Mouse (Mus musculus): ENCODE data around the gene Arhgef15.
"Not testable (repeated sequence)": the region's sequence is repeated elsewhere in the genome, so short reads cannot be mapped to it uniquely, and the experiment has no call there.

DNA sequence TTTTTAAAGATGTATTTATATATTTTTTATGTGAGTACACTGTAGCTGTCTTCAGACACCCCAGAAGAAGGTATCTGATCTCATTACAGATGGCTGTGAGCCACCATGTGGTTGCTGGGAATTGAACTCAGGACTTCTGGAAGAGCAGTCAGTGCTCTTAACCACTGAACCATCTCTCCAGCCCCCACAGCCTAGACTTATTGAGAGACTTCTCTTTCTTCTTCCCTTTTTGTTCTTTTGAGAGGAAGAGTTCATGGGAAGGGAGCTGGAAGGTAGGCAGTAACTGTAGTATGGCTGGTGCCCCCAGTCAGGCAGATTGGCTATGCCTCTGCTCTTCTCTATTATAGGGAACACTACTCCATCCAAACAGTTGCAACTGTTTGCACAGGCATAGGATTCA lies 49.3 kb upstream of the Arhgef15 start:
- TF ChIP-seq POLR2A (IDR thresholded peaks at IDR 0.05; ENCODE audit: control insufficient read depth, low read depth, low read length); CTCF (IDR thresholded peaks at IDR 0.05; ENCODE audit: control insufficient read depth, insufficient read depth, insufficient replicate concordance, low read depth, low read length): not testable (repeated sequence)

All from testis, adult 2 months (tissue).